Mouse (Mus musculus) WW6 (cell line): ENCODE results near the gene Mrgprb4.

ENCODE experiments used
- DNase-seq: peaks from one replicate; pipeline ENCODE4 v3.0.0-alpha.2; 2013; ENCODE audit warnings: low read depth, low spot score

The Mrgprb4 gene

DNA sequence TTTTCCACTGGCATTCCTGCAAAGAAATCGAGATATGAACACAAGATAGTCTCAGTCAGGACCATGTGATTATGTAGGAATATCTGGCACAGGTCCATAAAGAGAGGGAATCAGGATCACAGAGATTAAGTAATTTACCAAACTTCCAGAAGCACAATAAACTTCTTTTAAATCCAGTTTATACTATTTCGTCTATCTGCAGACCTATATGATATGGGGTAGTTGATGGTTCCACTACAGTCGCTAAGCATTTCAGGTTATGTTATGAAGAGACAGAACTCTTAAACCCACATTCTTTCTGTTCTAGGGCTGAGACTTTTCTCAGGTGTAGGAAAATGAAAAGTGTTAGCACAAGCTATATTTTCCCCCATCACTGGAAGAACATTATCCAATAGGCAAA lies at the start of gene Mrgprb4:
TSS of gene Mrgprb4 (minus strand) at position 101 of the 400 bp plus-strand sequence.
- DNase-seq, result no peak

GRCm38 (mm10) chr7:48226114-48226513 lies 27.0 kb upstream of the Mrgprb4 start:
- DNase-seq, result no peak

DNA sequence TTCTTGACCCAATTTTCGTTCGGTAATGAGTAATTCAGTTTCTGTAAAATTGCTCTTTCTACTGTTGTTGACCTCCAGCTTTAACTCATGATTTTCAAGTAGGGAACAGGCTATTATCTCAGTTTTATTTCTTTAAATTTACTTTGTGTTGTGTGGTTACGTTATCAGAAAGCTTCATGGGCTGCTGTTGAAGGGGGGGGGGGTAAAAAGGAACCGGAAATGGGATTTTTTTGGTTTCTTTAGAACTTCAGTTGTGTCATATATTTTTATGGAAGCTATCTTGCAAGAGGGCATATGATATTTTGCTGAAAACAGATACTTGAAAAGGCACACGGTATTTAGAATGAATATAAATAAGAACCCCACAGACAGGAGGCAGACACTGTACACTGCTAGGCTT lies 26.0 kb upstream of the Mrgprb4 start:
- no peak for DNase-seq

- no peak for DNase-seq
Observed at GRCm38 (mm10) chr7:48168919-48169318, 30.2 kb downstream of the Mrgprb4 start, which contains the start of gene Mrgprb5. Gene Mrgprb5 (minus strand): TSS chr7:48169019.

DNA sequence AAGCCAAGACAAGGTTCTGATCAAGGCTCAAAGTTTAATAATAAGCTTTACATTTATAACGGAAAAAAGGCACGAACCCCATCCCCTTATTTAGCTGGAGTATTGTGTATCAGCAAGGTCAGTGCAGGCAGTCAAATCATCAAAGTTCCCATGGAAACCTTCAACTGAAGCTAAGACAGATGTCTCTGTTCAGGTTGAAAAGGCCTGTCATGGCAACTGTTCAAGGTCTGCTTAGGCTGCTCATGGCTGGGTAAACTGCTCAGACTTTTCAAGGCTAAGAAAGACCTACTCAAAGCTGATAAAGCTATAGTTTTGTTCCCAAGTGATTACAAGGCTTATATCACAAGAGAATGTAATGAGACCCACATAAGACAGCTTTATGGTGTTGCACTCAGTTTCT lies 31.6 kb downstream of the Mrgprb4 start:
- DNase-seq, result no peak
